Mouse (Mus musculus): Measurements from ENCODE around the gene Xcl1.
"Not testable (repeated sequence)": the region's sequence is repeated elsewhere in the genome, so short reads cannot be mapped to it uniquely, and the experiment has no call there.

Xcl1 gene

GRCm38 (mm10) chr1:164935477-164936044, at the start of gene Xcl1:
Gene Xcl1 (minus strand): TSS chr1:164935527.
- DNase-seq (ENCODE audit: low spot score in 2 of 2) = no peak

- DNase-seq (ENCODE audit: low spot score in 2 of 2) = not testable (repeated sequence)
These were observed 49.4 kb upstream of the Xcl1 start for GRCm38 (mm10) chr1:164984681-164985080.

DNA sequence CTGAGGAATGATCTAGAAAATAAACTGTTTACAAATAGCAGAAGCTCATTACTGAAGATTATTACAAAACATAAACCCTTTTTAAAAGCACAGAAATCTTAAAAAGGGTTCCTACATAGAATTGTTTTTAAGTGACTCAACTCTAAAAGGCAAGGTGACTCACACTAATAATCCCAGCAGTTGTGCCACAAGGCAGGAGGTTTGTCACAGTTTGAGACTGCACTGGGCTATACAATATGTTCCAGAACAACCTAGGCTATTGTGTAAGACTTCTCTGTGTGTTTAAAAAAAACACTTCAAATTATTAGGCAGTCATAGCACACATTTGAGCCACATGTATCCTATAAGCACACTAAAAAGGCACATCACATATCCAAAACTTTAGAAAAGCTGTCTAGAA, 42.0 kb upstream of the Xcl1 start:
- no peak for DNase-seq (ENCODE audit: low spot score in 2 of 2)

DNA sequence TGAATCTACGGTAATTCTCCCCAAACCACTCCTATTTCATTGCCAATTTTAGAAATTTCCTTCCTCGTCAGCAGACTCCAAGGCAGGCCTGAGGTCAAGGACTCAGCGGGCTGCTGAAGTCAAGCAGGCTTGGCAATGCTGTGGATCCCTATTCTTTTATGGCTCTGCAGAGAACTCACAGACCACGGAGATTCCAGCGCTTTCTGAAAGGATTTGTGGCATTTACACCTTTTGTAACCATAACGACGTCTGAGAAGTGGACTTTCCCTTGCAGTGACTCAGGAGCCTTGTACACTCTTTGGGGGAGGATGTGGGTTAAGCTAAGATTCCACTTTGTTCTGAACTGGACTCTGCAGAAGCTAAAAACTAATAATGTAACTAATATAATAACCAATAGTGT, 40.4 kb upstream of the Xcl1 start:
- no peak for DNase-seq (ENCODE audit: low spot score in 2 of 2)

DNA sequence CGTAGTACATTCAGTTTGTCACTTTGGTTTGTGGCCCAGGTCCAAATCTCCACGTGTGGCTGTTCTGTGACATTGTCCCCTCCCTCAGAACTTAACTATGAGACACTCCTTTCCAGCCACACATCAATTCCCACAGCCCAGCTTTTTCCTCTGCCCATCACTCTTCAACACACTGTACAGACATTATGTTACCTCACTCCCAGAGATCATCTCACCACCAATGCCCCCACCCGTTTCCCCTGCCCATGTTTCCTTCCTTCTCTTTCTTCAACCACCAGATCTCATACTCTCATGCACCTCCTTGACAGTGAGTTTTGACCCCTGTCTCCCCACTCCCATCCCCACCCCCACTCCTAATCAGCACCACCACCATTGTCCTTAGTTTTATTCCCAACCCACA, 39.9 kb upstream of the Xcl1 start:
- DNase-seq (ENCODE audit: low spot score in 2 of 2) = no peak

DNA sequence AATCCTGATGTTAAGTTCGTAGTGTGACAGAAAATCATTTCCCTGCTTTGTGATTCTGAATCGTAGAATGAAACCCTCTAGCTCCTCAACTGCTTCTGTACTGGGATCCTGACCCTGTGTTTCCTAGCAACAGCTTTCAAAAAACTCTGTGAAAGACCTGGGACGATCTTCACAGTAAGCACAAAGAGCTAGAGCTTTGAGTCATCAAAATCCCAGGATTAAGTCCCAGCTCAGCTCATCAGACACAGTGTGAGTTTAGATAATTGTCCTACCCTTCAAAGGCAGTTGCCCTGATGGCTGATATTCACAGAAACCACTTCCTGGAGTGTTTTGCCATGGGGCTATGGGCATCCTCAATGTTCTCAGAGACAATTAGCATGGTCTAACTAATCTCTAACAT, 38.5 kb upstream of the Xcl1 start:
- no peak for DNase-seq (ENCODE audit: low spot score in 2 of 2)

DNA sequence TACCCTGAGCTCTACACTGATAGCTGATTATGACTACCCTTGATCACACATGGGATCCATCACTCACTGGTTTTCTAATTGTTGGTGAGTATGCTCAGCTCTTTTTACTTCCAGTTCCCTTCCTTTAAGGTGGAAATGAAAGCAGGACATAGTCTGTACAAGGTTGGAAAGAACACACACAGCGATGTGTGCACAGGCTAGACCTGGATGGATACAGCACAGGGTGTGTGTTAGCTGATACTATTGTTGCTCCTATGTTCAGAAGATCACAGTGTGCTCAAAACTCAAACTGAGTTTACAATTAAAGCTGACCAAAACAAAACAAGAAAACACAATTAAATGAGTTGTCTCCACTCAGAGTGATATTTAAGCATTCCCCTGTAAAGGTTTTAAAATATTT, 38.0 kb upstream of the Xcl1 start:
- DNase-seq (ENCODE audit: low spot score in 2 of 2) = no peak

GRCm38 (mm10) chr1:164972744-164973143, 37.4 kb upstream of the Xcl1 start:
- no peak for DNase-seq (ENCODE audit: low spot score in 2 of 2)

DNA sequence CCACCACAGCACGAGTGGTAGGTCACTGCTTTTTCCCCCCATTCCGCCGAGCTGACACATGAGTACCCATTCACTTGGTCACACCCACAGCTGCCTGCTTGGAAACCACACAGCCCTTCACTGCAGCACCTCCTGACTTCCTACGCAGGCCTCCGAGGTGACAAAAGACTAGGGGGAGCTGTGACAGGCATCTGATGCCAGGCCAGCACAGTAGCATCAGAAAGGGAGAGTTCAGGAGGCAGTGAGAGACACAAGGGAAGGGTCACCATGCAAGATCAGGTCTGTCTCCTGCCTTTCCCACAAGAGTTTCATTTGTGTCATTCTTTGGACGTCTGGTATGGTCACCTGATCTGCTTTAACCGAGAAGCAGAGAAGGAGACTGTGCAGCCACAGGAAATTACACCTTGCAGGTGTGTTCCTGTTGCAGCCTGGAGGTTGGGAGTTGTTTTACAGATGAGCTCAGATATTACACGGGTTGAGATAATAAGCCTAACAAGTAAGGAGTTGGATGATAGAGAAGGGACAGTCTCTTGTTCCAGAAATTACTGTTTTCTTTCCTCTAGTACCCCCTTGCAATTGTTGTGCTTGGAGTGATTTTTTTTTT, 30.9 kb upstream of the Xcl1 start:
- no peak for DNase-seq (ENCODE audit: low spot score in 2 of 2)

DNA sequence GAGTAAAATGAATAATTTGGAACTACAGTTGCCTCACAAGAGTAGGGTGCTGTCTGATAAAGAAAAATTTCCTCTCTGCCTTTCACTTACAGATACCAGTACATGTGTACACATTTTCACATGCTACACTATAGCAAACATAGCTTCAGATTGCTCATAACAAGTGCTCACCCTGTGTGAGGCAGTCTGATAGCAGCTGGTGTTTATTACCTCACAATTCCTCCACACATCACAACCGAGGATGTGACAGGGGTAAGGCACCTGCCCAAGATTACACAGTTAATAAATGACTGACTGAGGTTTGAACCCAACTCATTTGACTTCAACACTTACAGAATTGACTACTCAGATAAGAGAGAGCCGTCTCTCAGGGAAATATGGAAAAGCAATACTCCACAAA, 25.3 kb upstream of the Xcl1 start:
- no peak for DNase-seq (ENCODE audit: low spot score in 2 of 2)

- no peak for DNase-seq (ENCODE audit: low spot score in 2 of 2)
These were observed 24.6 kb upstream of the Xcl1 start for GRCm38 (mm10) chr1:164959787-164960385.

- no peak for DNase-seq (ENCODE audit: low spot score in 2 of 2)
These were observed 23.8 kb upstream of the Xcl1 start for GRCm38 (mm10) chr1:164959160-164959559.

DNA sequence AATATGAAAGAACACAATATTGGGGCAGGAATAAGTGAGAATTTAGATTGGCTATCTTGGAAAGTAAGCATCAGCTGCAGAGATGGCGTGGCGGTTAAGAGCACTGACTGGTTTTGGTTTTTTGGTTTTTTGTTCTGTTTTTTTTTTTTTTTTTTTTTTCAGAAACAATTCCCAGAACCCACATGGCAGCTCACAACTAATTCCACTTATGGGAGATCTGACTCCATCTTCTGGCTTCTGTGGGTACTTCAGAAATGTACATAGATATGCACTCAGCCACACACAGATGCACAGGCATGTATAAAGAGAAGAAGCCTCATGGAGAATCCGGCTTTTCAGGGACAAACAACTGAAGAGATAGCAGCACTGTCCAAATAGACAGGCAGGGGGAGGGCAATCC, 22.6 kb upstream of the Xcl1 start:
- no peak for DNase-seq (ENCODE audit: low spot score in 2 of 2)

GRCm38 (mm10) chr1:164956725-164957399, 21.5 kb upstream of the Xcl1 start:
- DNase-seq (ENCODE audit: low spot score in 2 of 2) = no peak

DNA sequence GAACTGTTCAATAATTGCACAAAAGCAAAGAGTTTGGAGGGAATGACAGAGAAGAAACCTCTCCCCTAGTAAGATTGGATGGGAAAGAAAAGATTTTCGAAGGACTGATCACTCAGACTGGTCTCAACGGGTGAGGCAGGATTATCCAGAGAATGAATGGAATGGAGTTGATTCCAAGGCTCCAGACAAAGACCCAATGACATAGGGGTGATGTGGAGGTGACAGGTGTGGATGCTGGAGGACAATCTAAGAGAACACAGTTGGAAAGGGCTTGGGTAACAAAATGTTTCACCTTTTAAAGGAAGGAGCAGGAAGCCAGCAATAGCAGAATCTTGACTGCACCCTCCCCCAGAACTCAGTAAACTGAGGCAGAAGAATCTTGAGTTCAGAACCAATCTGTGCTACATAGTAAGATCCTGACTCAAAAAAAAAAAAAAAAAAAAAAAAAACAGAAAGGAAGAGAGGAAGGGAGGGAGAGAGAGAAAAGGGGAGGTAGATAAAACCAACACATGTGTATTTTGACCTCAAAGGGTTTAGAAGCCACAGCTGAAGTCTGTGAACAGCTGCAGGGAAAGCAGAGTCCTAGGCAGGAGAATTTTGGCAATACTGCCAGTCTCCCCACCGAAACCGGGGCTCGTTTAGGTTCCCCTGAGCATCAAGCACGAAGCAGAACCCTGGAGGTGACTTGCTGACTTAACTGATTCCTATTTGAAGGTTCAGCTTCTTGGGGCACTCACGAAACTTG, 20.3 kb upstream of the Xcl1 start:
- no peak for DNase-seq (ENCODE audit: low spot score in 2 of 2)

- DNase-seq (ENCODE audit: low spot score in 2 of 2) = no peak
These were observed 18.2 kb upstream of the Xcl1 start for GRCm38 (mm10) chr1:164953574-164953973.

DNA sequence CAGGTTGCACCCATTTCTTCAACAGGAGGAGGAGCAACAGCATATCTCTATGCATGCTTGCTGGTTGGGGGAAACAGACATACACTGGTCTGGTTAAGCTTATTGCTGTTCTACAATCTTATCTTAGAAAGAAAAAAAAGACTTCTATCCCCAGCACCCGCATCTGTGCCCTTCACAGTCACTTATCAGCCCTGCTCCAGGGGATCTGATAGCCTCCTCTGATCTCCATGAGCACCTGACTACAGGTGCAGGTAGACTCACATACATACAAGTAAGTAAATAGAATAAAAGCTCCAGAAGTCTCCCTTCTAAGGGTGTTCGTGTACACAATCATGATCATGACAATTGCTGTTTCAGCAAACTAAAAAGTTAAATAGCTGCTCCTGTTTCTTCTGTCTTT, 733 bp upstream of the Xcl1 start:
- no peak for DNase-seq (ENCODE audit: low spot score in 2 of 2)

DNA sequence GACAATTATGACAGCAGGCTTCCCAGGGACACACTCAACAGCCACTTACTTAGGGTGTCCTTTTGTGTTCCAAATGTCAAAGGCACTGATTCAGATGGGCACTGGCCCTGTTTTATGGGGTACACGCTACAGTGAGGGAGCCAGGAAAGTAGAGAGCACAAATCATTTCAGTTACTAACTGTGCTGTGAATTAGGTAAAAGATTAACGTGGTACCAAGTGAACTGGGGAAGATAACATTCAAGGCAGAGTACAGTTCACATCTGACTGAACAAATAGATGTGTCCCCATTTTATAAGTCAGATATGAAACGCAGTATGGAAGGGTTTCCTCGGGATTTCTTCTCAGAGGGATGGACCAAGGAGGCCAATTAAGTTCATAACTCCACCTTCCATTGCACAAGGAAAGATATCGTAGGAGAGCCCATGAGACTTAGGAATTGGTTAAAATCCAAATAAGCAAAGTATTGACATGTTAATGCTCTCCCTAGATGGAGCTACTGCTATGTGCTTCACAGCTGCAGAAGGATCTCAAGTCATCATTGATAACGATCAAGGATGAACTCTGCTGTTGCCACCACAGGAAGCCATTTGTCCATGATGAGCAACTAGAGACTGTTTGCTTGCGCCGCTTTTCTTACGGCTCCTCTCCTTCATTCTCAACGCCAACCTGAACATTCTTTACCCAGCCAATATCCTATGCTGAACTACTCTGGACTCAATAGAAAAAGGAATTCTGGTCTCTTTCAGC, 1.7 kb downstream of the Xcl1 start:
- no peak for DNase-seq (ENCODE audit: low spot score in 2 of 2)

GRCm38 (mm10) chr1:164931135-164931534, 4.2 kb downstream of the Xcl1 start:
- DNase-seq (ENCODE audit: low spot score in 2 of 2) = no peak

DNA sequence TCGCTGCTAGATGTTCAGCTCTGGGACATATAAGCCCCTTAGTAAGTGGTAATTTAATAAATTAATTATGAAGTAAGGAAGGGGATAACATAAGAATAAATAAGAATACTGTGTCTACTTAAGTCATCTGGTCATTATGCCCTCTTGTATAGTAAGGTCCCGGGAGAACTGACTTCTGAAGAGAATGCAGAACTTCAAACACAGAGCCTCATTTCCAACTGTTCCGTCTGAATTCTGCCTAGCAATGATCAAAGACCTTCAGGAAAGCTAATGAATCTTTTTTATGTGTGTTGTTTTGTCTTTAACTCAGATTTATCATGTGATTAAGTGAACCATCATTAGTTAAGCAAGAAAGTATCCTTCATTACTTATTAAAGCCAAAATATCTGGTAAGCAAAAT, 5.3 kb downstream of the Xcl1 start:
- DNase-seq (ENCODE audit: low spot score in 2 of 2) = no peak

- DNase-seq (ENCODE audit: low spot score in 2 of 2) = no peak
These were observed 8.7 kb downstream of the Xcl1 start for GRCm38 (mm10) chr1:164926534-164927160.

Data from urinary bladder, postnatal 36 days (tissue).